Mouse (Mus musculus): ENCODE measurements around the gene Fyn.

DNA sequence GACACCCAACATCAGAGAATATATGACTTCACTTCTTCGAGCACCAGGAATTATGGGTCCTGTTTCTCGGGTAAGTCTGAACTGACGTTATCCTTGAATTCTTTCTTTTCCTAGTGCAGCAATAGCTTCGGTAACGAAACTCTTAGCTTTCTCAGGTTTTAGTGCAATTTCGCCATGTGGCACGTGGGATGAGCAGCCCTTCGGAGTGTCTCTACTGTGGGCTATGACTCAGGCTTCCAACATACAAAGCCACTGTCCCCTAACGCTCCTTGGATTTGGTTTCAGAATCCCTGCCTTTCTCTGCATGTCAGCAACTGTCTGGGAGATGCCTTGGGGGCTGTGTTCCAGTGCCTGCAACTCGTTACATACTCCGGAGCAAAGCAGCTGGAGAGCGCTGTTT lies 215.1 kb downstream of the Fyn start:
- no peak for TF ChIP-seq CTCF (IDR thresholded peaks at IDR 0.05; ENCODE audit: borderline replicate concordance, extremely low read depth, insufficient read depth, insufficient read length)
- TF ChIP-seq POLR2A (IDR thresholded peaks at IDR 0.05; ENCODE audit: borderline replicate concordance, extremely low read depth, insufficient read depth, insufficient read length, poor library complexity, severe bottlenecking): no peak

All from brain, embryonic 14.5 days (tissue).